Mouse (Mus musculus) embryonic facial prominence, embryonic 12.5 days (tissue): ENCODE measurements around the gene Rnft2. TPM values are rescaled to one million over a fixed set of nuclear protein-coding genes. Genes with fewer than 3 reads are reported as not detected.

Experiments used
- ATAC-seq: fragments of 200-750 bp; cut with Nextera tagmentation; 2 replicates; pipeline ENCODE4 v1.8.0; 2017; ENCODE audit not compliant: insufficient number of reproducible peaks, insufficient read depth, low FRiP score, low TSS enrichment
- H3K27ac ChIP-seq: fragments of 300-500 bp; sonication (generic); 2 replicates; pipeline ENCODE4 v1.5.1; 2016; ENCODE audit warnings: mild to moderate bottlenecking
- H3K27me3 ChIP-seq: fragments of 300-500 bp; sonication (generic); 2 replicates; pipeline ENCODE4 v1.6.1; 2016; ENCODE audit warnings: mild to moderate bottlenecking, moderate library complexity
- H3K36me3 ChIP-seq: fragments of 300-500 bp; sonication (generic); 2 replicates; pipeline ENCODE4 v1.6.1; 2016; ENCODE audit warnings: mild to moderate bottlenecking
- H3K4me1 ChIP-seq: fragments of 300-500 bp; sonication (generic); 2 replicates; pipeline ENCODE4 v1.6.1; 2016
- H3K4me2 ChIP-seq: fragments of 300-500 bp; sonication (generic); replicated peaks from 2 replicates; pipeline ENCODE4 v1.6.1; 2016; ENCODE audit warnings: mild to moderate bottlenecking, moderate library complexity
- H3K4me3 ChIP-seq: fragments of 300-500 bp; sonication (generic); 2 replicates; pipeline ENCODE4 v1.5.1; 2016; ENCODE audit warnings: mild to moderate bottlenecking
- H3K9ac ChIP-seq: fragments of 300-500 bp; sonication (generic); 2 replicates; pipeline ENCODE4 v1.6.1; 2016; ENCODE audit warnings: mild to moderate bottlenecking, moderate library complexity
- H3K9me3 ChIP-seq: fragments of 300-500 bp; sonication (generic); 2 replicates; pipeline ENCODE4 v1.6.1; 2016; ENCODE audit warnings: mild to moderate bottlenecking, moderate library complexity
- WGBS: fragments of 180-500 bp; shearing (Covaris S2); methylation state at CpG from one replicate; pipeline ENCODE4 v1.1.7; 2016; 5-methylcytosine and 5-hydroxymethylcytosine counted together
- polyA plus RNA-seq: library from polyadenylated mRNA; unstranded; fragments of >200 nt; fragmentation: Nextera tagmentation; extraction: Ambion mirVana; gene quantifications from 2 replicates; pipeline ENCODE4 v1.2.1, GENCODE M21; 2016

Rnft2 gene
- polyA plus RNA-seq, 1 experiment from 2014 or later, result 5.7 TPM

DNA sequence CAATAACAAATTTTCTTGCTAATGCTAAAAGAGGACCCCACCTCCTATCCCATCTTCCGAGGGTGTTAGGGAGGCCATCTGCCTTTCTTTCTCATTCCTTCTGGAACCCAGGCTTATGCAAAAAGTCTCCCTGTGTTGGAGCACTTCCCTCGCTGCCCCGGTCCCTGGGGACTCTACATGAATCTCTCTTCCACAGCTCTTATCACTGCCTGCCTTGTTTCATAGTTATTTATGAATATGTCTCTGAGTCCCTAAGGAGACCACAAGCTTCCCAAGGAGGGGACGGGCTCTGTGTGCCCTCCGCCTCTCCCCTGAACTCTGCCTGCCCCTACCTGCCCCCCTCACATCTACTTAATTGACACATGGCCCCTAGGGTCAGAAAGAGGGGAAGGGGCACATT, 45.2 kb downstream of the Rnft2 start:
- Histone ChIP-seq H3K4me3 (no peak overlapping the region), H3K9me3 (no peaks in the 10 kb centered on the region), H3K27ac (no peak overlapping the region), H3K4me2 (no peak overlapping the region), H3K36me3 (no peaks in the 10 kb centered on the region), H3K4me1 (no peaks in the 10 kb centered on the region), H3K27me3 (no peaks in the 10 kb centered on the region), H3K9ac (no peak overlapping the region)
- ATAC-seq, result no peak
- 53% methylated on average over 5 of the region's 5 CpGs for WGBS

DNA sequence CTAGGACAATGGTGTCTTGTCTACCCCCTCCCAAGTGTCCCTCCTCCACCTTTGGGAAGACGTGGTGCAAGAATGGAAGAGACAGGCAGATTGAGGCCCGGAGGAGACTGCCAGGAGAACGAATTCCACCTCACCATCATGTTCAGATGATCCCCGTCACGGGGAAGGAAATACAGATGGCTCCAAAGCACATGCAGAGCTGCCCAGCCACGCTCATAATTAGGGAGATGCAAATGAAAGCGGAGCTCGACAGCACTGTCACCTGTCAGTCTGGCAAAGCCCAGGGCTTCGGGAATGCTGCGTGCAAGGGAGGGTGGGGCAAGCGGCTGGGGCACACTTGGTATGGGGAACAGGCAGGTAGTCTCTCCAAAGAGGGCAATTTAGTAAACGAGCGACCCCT, 47.5 kb downstream of the Rnft2 start:
- 68% methylated on average over 13 of the region's 13 CpGs for WGBS

GRCm38 (mm10) chr5:118192221-118192620, 52.7 kb downstream of the Rnft2 start:
- Histone ChIP-seq H3K36me3 (no peaks in the 10 kb centered on the region), H3K4me3 (no peak overlapping the region), H3K27ac (no peak overlapping the region), H3K4me2 (0 out of 2 replicates have a peak overlapping the region, but pooled peaks have one; percentile 12), H3K27me3 (peaks cover 8% of the 10 kb centered on the region; the same call in 1 of the 2 replicates), H3K9me3 (no peaks in the 10 kb centered on the region), H3K4me1 (peaks cover 19% of the 10 kb centered on the region), H3K9ac (no peak overlapping the region)
- no peak for ATAC-seq
- 20% methylated on average over 18 of the region's 18 CpGs for WGBS

More for the DNA sequence above, 47.5 kb downstream of the Rnft2 start:
- Histone ChIP-seq H3K36me3 (no peaks in the 10 kb centered on the region), H3K4me2 (no peak overlapping the region), H3K9me3 (no peaks in the 10 kb centered on the region), H3K9ac (no peak overlapping the region), H3K4me3 (no peak overlapping the region), H3K27ac (no peak overlapping the region), H3K27me3 (peaks cover 8% of the 10 kb centered on the region; the same call in 1 of the 2 replicates), H3K4me1 (peaks cover 3% of the 10 kb centered on the region; the same call in 1 of the 2 replicates)
- ATAC-seq, result no peak

DNA sequence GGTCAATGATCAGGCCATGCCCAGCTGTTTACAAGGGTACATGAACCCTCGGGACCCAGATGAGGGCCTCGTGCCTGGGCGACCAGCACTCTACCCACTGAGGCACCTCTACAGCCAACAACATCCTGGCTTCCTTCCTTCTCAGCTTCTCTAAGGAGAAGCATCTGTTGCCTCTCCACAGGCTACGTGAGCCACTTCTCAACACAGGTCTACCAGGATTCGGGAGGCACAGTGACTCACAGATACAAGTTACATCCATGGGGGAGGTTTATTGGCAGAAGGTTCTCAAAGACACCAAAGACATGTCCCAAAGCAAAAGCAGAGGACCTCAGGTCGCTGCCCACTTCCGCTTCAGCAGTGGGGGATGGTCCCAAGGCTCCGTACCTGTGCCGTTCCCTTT, 54.4 kb downstream of the Rnft2 start:
- H3K4me1 ChIP-seq, result peaks cover 23% of the 10 kb centered on the region
- WGBS, result 87% methylated on average over 9 of the region's 9 CpGs
- no peak overlapping the region for H3K4me3 ChIP-seq
- no peaks in the 10 kb centered on the region for H3K36me3 ChIP-seq
- no peak for ATAC-seq
- peaks cover 8% of the 10 kb centered on the region; the same call in 1 of the 2 replicates for H3K27me3 ChIP-seq
- H3K4me2 ChIP-seq, result no peak overlapping the region
- H3K9me3 ChIP-seq, result no peaks in the 10 kb centered on the region
- H3K27ac ChIP-seq, result no peak overlapping the region
- H3K9ac ChIP-seq, result no peak overlapping the region

GRCm38 (mm10) chr5:118188356-118188755, 56.6 kb downstream of the Rnft2 start:
- H3K9ac ChIP-seq, result no peak overlapping the region
- no peak overlapping the region for H3K4me2 ChIP-seq
- 28% methylated on average over 6 of the region's 6 CpGs for WGBS
- H3K36me3 ChIP-seq, result no peaks in the 10 kb centered on the region
- no peaks in the 10 kb centered on the region for H3K9me3 ChIP-seq
- peaks cover 5% of the 10 kb centered on the region; the same call in 1 of the 2 replicates for H3K27me3 ChIP-seq
- peaks cover 23% of the 10 kb centered on the region for H3K4me1 ChIP-seq
- H3K27ac ChIP-seq, result no peak overlapping the region
- ATAC-seq, result no peak
- H3K4me3 ChIP-seq, result no peak overlapping the region

DNA sequence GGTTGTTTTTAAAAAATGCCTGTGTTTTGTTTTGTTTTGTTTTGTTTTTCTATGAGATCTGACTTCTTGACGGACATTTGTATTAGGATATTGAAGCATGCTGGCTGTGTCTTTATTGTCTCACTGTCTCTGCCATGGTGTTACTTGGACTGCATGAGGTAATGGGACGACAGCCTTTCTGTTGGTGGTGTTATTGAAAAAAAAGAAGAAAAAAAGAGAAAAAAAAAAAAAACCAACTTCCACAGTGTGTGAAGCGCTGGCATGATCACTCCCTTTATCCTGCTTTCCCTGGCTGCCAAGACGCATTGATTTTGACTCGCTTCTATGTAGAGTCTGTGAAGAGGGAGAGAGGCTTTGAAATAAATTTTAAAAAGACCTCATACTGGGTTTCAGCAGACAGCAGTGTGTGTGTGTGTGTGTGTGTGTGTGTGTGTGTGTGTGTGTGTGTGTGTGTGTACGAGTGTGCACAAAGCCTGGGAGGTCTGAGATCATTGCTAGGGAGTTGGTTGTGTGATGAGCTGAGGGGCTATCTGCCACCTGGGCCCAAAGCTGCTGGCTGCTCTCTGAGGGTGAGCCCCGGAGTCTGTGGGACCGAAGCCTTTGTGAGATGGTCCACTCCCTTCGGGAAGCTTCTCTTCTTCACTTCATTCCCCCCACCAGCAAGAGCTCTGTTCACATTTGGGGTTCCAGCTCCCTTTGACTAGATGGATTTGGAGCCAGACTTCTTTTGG, 57.8 kb downstream of the Rnft2 start:
- no peaks in the 10 kb centered on the region for H3K9me3 ChIP-seq
- no peak overlapping the region for H3K4me3 ChIP-seq
- WGBS, result 75% methylated on average over 9 of the region's 9 CpGs
- H3K4me2 ChIP-seq, result no peak overlapping the region
- H3K9ac ChIP-seq, result no peak overlapping the region
- no peaks in the 10 kb centered on the region for H3K27me3 ChIP-seq
- H3K4me1 ChIP-seq, result peaks cover 16% of the 10 kb centered on the region
- no peak for ATAC-seq
- no peak overlapping the region for H3K27ac ChIP-seq
- H3K36me3 ChIP-seq, result no peaks in the 10 kb centered on the region

GRCm38 (mm10) chr5:118177640-118178039, 67.3 kb downstream of the Rnft2 start:
- Histone ChIP-seq H3K27ac (no peak overlapping the region), H3K4me3 (no peak overlapping the region), H3K27me3 (peaks cover 23% of the 10 kb centered on the region), H3K4me1 (peaks cover 6% of the 10 kb centered on the region; the same call in 1 of the 2 replicates), H3K9me3 (no peaks in the 10 kb centered on the region), H3K9ac (no peak overlapping the region), H3K36me3 (no peaks in the 10 kb centered on the region), H3K4me2 (no peak overlapping the region)
- no peak for ATAC-seq
- WGBS, result 75% methylated on average over 7 of the region's 7 CpGs

- Histone ChIP-seq H3K27me3 (peaks cover 48% of the 10 kb centered on the region), H3K4me3 (no peak overlapping the region), H3K4me1 (peaks cover 19% of the 10 kb centered on the region), H3K4me2 (no peak overlapping the region; the same call in 1 of the 2 replicates), H3K27ac (no peak overlapping the region), H3K9ac (no peak overlapping the region), H3K36me3 (no peaks in the 10 kb centered on the region), H3K9me3 (peaks cover 3% of the 10 kb centered on the region; the same call in 1 of the 2 replicates)
- no peak for ATAC-seq
- 11% methylated on average over 2 of the region's 2 CpGs for WGBS
These were observed 69.8 kb downstream of the Rnft2 start for GRCm38 (mm10) chr5:118175137-118175536.

- Histone ChIP-seq H3K4me1 (peaks cover 20% of the 10 kb centered on the region), H3K27me3 (peaks cover 54% of the 10 kb centered on the region), H3K9ac (no peak overlapping the region), H3K4me3 (peak overlapping the region; percentile 25; the same call in 1 of the 2 replicates), H3K27ac (no peak overlapping the region), H3K36me3 (no peaks in the 10 kb centered on the region), H3K9me3 (peaks cover 3% of the 10 kb centered on the region; the same call in 1 of the 2 replicates), H3K4me2 (peak overlapping the region; percentile 46)
- no peak; the same call in 1 of the 2 replicates for ATAC-seq
- under 1% methylated on average over 22 of the region's 22 CpGs for WGBS
These were observed 70.5 kb downstream of the Rnft2 start for GRCm38 (mm10) chr5:118174310-118175009.

GRCm38 (mm10) chr5:118172078-118172723, 72.7 kb downstream of the Rnft2 start:
- H3K4me3 ChIP-seq, result peak overlapping the region; percentile 35
- H3K4me1 ChIP-seq, result peaks cover 26% of the 10 kb centered on the region
- 1% methylated on average over 27 of the region's 27 CpGs for WGBS
- no peaks in the 10 kb centered on the region for H3K36me3 ChIP-seq
- peaks cover 3% of the 10 kb centered on the region; the same call in 1 of the 2 replicates for H3K9me3 ChIP-seq
- no peak overlapping the region for H3K27ac ChIP-seq
- H3K27me3 ChIP-seq, result peaks cover 77% of the 10 kb centered on the region
- H3K9ac ChIP-seq, result peak overlapping the region; percentile 12; the same call in 1 of the 2 replicates
- no peak for ATAC-seq
- peak overlapping the region; percentile 51 for H3K4me2 ChIP-seq

DNA sequence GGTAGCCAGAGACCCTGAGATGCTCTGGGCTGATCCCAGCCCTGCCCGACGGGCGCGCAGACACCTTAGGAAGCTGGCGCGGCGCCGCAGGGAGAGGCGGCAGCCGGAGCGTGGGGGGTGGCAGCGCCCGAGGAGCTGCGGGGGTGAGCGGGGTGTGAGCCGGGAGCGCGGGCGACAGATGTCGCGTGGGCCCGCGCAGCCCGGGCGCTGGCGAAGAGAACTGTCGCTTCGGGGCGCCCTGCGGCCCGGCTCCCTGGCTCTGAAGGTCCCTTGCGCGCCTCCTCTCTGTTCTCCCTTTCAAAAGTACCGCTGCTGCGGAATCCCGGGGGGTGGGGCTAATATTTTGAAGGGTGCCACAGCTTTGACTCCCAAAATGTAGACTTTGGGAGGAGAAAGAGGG, 73.3 kb downstream of the Rnft2 start:
- H3K27me3 ChIP-seq, result peaks cover 80% of the 10 kb centered on the region
- ATAC-seq, result no peak
- H3K27ac ChIP-seq, result no peak overlapping the region
- under 1% methylated on average over 36 of the region's 36 CpGs for WGBS
- H3K9me3 ChIP-seq, result peaks cover 3% of the 10 kb centered on the region; the same call in 1 of the 2 replicates
- H3K4me1 ChIP-seq, result peaks cover 26% of the 10 kb centered on the region
- H3K9ac ChIP-seq, result no peak overlapping the region; the same call in 1 of the 2 replicates
- no peaks in the 10 kb centered on the region for H3K36me3 ChIP-seq
- peak overlapping the region; percentile 35 for H3K4me3 ChIP-seq
- peak overlapping the region; percentile 51 for H3K4me2 ChIP-seq
